Mouse (Mus musculus): Measurements from ENCODE around the gene Cenpo.

GRCm38 (mm10) chr12:4162886-4163285, 71.2 kb downstream of the Cenpo start:
- TF ChIP-seq POLR2A (IDR thresholded peaks at IDR 0.05; ENCODE audit: control insufficient read depth in 1 of 2, insufficient read depth in 1 of 2, low read depth in 1 of 2, low read length in 2 of 2, poor library complexity in 1 of 2) (no peak), CTCF (IDR thresholded peaks at IDR 0.05 in 2 of 3, conservative IDR thresholded peaks at IDR 0.05 in 1 of 3; ENCODE audit: control insufficient read depth in 1 of 3, insufficient read depth in 1 of 3, low read depth in 2 of 3, low read length in 3 of 3, poor library complexity in 1 of 3, severe bottlenecking in 1 of 3) (no peak), EP300 (IDR thresholded peaks at IDR 0.05; ENCODE audit: low read depth in 1 of 2, low read length in 2 of 2) (no peak), GATA1 (IDR thresholded peaks at IDR 0.05; ENCODE audit: low read depth, low read length) (no peak)

Measured in MEL (cell line).